Comparison of ENCODE assay signal across 11 mouse cellular contexts in the genomic region with DNA sequence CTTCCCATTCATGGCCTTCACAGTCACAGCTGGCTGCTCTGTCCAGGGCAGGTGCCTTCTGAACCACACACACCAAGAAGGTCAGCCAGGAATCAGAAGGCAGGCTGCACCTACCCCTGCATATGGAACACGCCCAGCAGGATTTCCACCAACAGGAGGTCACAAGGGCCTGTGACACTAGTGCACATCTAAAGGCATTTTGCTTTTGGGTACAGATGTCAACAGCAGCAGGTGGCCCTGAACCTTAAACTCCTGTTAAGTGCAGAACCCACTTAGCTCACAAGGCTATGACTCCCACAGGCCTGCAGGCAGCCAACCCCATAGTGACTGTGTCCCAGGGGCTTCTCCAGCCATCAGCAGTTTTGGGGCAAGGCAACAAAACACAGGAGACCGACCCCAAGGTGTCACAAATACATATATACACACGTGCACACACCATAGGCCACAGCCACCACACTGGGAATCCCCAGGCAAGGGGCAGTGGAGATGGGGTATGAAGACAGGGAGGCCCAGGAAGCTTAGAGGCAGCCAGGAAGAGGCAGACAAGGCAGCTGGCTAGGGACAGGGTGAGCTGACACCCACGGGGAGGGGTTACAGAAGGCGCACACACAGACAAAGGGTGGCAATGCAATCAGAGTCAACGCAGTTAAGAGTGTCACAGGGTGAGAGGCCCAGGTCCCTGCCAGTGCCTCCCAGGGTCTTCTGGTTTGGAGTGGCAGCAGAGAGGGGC. TPM values are rescaled to one million over a fixed set of nuclear protein-coding genes. Genes with fewer than 3 reads are reported as not detected.
DNase-seq lines count a peak whose midpoint lies in the region; ATAC-seq and TF ChIP-seq lines count a peak whose summit lies in the region.
"Had no signal": no experiment of that assay in that cellular context is flagged by ENCODE, and none has a peak within 500 bp of the region (broad histone marks: within the 10 kb centered on the region; RNA-seq: fewer than 3 reads in every experiment).

No protein-coding gene starts in this region.

- TF ChIP-seq EP300 in lung, postnatal 0 days (IDR thresholded peaks at IDR 0.05): no peak

- no peak for ATAC-seq in limb, embryonic 13.5 days (ENCODE audit: low FRiP score, low read depth)
- no peak for ATAC-seq in lung, postnatal 0 days
- ATAC-seq: forebrain, embryonic 13.5 days had no signal

- H3K9ac ChIP-seq in limb, embryonic 13.5 days: no peak overlapping the region
- no peak overlapping the region for H3K9ac ChIP-seq in lung, postnatal 0 days (replicated peaks; ENCODE audit: low read depth)
- H3K9ac ChIP-seq: forebrain, embryonic 13.5 days had no signal

- no peak overlapping the region for H3K4me3 ChIP-seq in kidney, adult 2 months (ENCODE audit: insufficient read depth, low read depth, low read length)
- no peak overlapping the region for H3K4me3 ChIP-seq in limb, embryonic 13.5 days
- H3K4me3 ChIP-seq in lung, postnatal 0 days (ENCODE audit: low read depth, low read length): no peak overlapping the region
- H3K4me3 ChIP-seq: forebrain, embryonic 13.5 days had no signal

- no peak overlapping the region for H3K4me2 ChIP-seq in limb, embryonic 13.5 days (replicated peaks)
- H3K4me2 ChIP-seq in lung, postnatal 0 days (replicated peaks; ENCODE audit: low read depth, low read length): no peak overlapping the region
- H3K4me2 ChIP-seq: forebrain, embryonic 13.5 days had no signal

- no peak for TF ChIP-seq CTCF in kidney, adult 2 months (conservative IDR thresholded peaks at IDR 0.05; ENCODE audit: insufficient read depth, insufficient read length, low read depth, low read length)
- no peak for TF ChIP-seq CTCF in lung, postnatal 0 days (IDR thresholded peaks at IDR 0.05)

- no peaks in the 10 kb centered on the region for H3K36me3 ChIP-seq in kidney, adult 2 months (ENCODE audit: control insufficient read depth, insufficient read depth, low read length)
- H3K36me3 ChIP-seq in limb, embryonic 13.5 days: peaks cover 73% of the 10 kb centered on the region
- H3K36me3 ChIP-seq in lung, postnatal 0 days (ENCODE audit: insufficient read depth, low read length): peaks cover 37% of the 10 kb centered on the region

- no peaks in the 10 kb centered on the region for H3K9me3 ChIP-seq in limb, embryonic 13.5 days
- H3K9me3 ChIP-seq in lung, postnatal 0 days (ENCODE audit: low read length): no peaks in the 10 kb centered on the region
- H3K9me3 ChIP-seq: forebrain, embryonic 13.5 days had no signal

- 69% methylated on average over 6 of the region's 6 CpGs for WGBS in kidney, adult 2 months
- WGBS in limb, embryonic 13.5 days: 83% methylated on average over 6 of the region's 6 CpGs
- 68% methylated on average over 6 of the region's 6 CpGs for WGBS in lung, postnatal 0 days

- peak; percentile 4 for TF ChIP-seq POLR2A in kidney, adult 2 months (IDR thresholded peaks at IDR 0.05; ENCODE audit: low read depth, low read length)

- no peak for DNase-seq in kidney, adult 2 months
- no peak for DNase-seq in kidney, postnatal 25 days
- DNase-seq in 416B (ENCODE audit: low read depth) (peak; percentile 26), adipocyte (ENCODE audit: low spot score) (peak; percentile 50)
- no peak for DNase-seq in right cerebral cortex, adult 2 months (ENCODE audit: low spot score in 2 of 2)
- DNase-seq in ovary, postnatal 36 days (ENCODE audit: low spot score): no peak
- DNase-seq in lung, postnatal 0 days (ENCODE audit: low spot score): no peak
- DNase-seq: layer of hippocampus, postnatal 36 days; right cerebral cortex, postnatal 25 days had no signal

- no peak overlapping the region for H3K27ac ChIP-seq in kidney, adult 2 months (ENCODE audit: insufficient read depth, low read depth, low read length)
- peak overlapping the region; percentile 6; the same call in 1 of the 2 replicates for H3K27ac ChIP-seq in limb, embryonic 13.5 days
- H3K27ac ChIP-seq in lung, postnatal 0 days (ENCODE audit: low read length): no peak overlapping the region
- H3K27ac ChIP-seq: forebrain, embryonic 13.5 days had no signal

- H3K4me1 ChIP-seq in kidney, adult 2 months (ENCODE audit: control insufficient read depth, insufficient read depth, low read length): no peaks in the 10 kb centered on the region
- peaks cover 26% of the 10 kb centered on the region for H3K4me1 ChIP-seq in limb, embryonic 13.5 days
- H3K4me1 ChIP-seq in lung, postnatal 0 days (ENCODE audit: insufficient read depth, low read depth, low read length): peaks cover 17% of the 10 kb centered on the region

- no peaks in the 10 kb centered on the region for H3K27me3 ChIP-seq in kidney, adult 2 months (replicated peaks; ENCODE audit: control insufficient read depth, insufficient read depth, low read length)
- H3K27me3 ChIP-seq in limb, embryonic 13.5 days: peaks cover 40% of the 10 kb centered on the region
- no peaks in the 10 kb centered on the region for H3K27me3 ChIP-seq in lung, postnatal 0 days (replicated peaks; ENCODE audit: insufficient read depth, low read length)

RNA-seq across cellular contexts. Expression of a gene that starts 1.0 kb away (rescaled TPM):
- 0.16 and 0.61 TPM in 2 replicates for polyA plus RNA-seq in kidney, adult 2 months (2012; rRNA removed)
- 0.97 and 1.0 TPM in 2 replicates for polyA plus RNA-seq in limb, embryonic 13.5 days (2015; fragmentation: Nextera tagmentation; extraction: Ambion mirVana)
- 5.4 and 6.6 TPM in 2 replicates for polyA plus RNA-seq in lung, postnatal 0 days (2015; fragmentation: Nextera tagmentation; extraction: Ambion mirVana)

RNA-seq across cellular contexts. Expression of a gene that starts 9.4 kb away (rescaled TPM):
- 23.4 and 28.1 TPM in 2 replicates for polyA plus RNA-seq in kidney, adult 2 months (2012; rRNA removed)
- polyA plus RNA-seq in limb, embryonic 13.5 days (2015; fragmentation: Nextera tagmentation; extraction: Ambion mirVana): 12.2 and 13.6 TPM in 2 replicates
- polyA plus RNA-seq in lung, postnatal 0 days (2015; fragmentation: Nextera tagmentation; extraction: Ambion mirVana): 14.0 and 16.9 TPM in 2 replicates

RNA-seq across cellular contexts. Expression of a gene that starts 11.7 kb away (rescaled TPM):
- 41.1 and 49.8 TPM in 2 replicates for polyA plus RNA-seq in kidney, adult 2 months (2012; rRNA removed)
- 111 and 112 TPM in 2 replicates for polyA plus RNA-seq in limb, embryonic 13.5 days (2015; fragmentation: Nextera tagmentation; extraction: Ambion mirVana)
- polyA plus RNA-seq in lung, postnatal 0 days (2015; fragmentation: Nextera tagmentation; extraction: Ambion mirVana): 39.5 and 39.7 TPM in 2 replicates

RNA-seq across cellular contexts. Expression of a gene that starts 16.4 kb away (rescaled TPM):
- polyA plus RNA-seq in kidney, adult 2 months (2012; rRNA removed): 66.4 and 82.1 TPM in 2 replicates
- 106 and 109 TPM in 2 replicates for polyA plus RNA-seq in limb, embryonic 13.5 days (2015; fragmentation: Nextera tagmentation; extraction: Ambion mirVana)
- polyA plus RNA-seq in lung, postnatal 0 days (2015; fragmentation: Nextera tagmentation; extraction: Ambion mirVana): 94.3 and 101 TPM in 2 replicates

RNA-seq across cellular contexts. Expression of a gene that starts 17.6 kb away (rescaled TPM):
- polyA plus RNA-seq in kidney, adult 2 months (2012; rRNA removed): 60.6 and 79.8 TPM in 2 replicates
- polyA plus RNA-seq in limb, embryonic 13.5 days (2015; fragmentation: Nextera tagmentation; extraction: Ambion mirVana): 72.7 and 79.4 TPM in 2 replicates
- polyA plus RNA-seq in lung, postnatal 0 days (2015; fragmentation: Nextera tagmentation; extraction: Ambion mirVana): 49.4 and 55.2 TPM in 2 replicates

Comparison
In these comparisons a context has a peak if more than half of its experiments do, and no peak if none do; other contexts are left out.
1. DNase-seq: peak in 416B (single experiment) and adipocyte (single experiment); none in kidney, adult 2 months (single experiment), kidney, postnatal 25 days (0 of 2), right cerebral cortex, adult 2 months (0 of 2), ovary, postnatal 36 days (single experiment) and lung, postnatal 0 days (single experiment).